Mouse (Mus musculus) kidney, adult 2 months (tissue): Measurements from ENCODE around the gene Desi1.

Experiments
- CTCF ChIP-seq: fragments of 200-500 bp; conservative IDR thresholded peaks from 2 replicates; pipeline ENCODE4 v1.5.1; 2011; ENCODE audit warnings: low read depth, mild to moderate bottlenecking, control low read depth, low read length, moderate library complexity, mixed read lengths; ENCODE audit not compliant: insufficient read depth, insufficient read length
- POLR2A ChIP-seq: fragments of 200-500 bp; IDR thresholded peaks from one replicate; pipeline ENCODE4 v1.6.1; 2011; ENCODE audit warnings: low read depth, low read length, control low read depth

DNA sequence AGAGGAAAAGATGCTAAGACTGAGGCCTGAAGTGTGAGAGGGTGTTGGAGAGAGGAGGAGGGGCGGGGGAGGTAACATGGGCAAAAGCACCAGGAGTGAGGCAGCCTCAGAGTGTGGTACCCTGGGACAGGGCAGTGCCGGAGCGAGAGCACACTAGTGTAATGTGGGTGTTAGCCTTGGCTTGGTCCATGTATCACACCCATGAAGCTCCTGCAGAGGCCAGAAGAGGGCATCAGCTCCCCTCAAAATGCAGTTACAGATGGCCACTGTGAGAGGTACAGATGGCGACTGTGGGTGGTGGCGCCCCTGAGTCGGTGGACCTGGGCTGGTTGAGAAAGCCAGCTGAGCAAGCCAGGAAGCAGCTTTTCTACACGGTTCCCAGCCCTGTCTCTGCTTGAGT, 47.5 kb upstream of the Desi1 start:
- TF ChIP-seq POLR2A (no peak), CTCF (peak; percentile 57)
